Mouse (Mus musculus): ENCODE data around the gene Dlg2.

DNA sequence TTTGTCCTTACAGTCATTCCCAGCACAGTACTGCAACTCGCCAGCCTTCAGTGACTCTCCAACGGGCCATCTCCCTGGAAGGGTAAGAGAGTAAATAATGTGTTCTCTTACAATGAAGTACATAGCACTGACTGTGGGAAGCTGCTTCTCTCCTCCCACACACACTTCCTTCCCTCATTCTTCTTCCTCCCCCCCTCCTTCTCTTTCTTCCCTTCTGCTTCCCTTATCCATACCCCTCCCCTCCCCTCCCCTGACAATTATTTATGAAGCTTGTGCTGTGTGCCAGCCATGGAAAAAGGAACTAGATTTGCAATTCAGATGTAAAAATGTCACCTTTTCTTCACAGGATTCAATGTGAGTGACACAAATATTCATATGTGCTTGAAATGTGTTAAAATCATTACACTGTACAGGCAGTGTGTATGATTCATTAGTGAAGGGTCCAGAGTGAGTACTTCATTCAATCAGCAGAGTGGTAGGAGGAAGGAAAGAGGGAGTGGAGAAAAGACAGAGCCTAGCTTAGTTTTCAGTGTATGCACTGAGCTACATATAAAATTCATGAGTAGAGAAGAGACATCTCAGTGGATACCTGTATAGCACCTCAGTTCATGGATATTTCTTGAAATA lies 1564.4 kb downstream of the Dlg2 start:
- TF ChIP-seq CTCF (IDR thresholded peaks at IDR 0.05; ENCODE audit: borderline replicate concordance, control insufficient read depth, extremely low read depth, insufficient read depth, low read length, poor library complexity) (no peak), POLR2A (IDR thresholded peaks at IDR 0.05; ENCODE audit: control insufficient read depth, extremely low read depth, insufficient read depth, low read length, poor library complexity) (no peak)
